Mouse (Mus musculus): ENCODE measurements around the gene Rbfox2. TPM values are rescaled to one million over a fixed set of nuclear protein-coding genes. Genes with fewer than 3 reads are reported as not detected.

The Rbfox2 gene
- polyA plus RNA-seq, 1 experiment from 2014 or later: 16.8 TPM

GRCm38 (mm10) chr15:77126674-77127073 is 180.1 kb downstream of the Rbfox2 start:
- H3K4me3 ChIP-seq (ENCODE audit: low read depth, low read length): no peak overlapping the region
- H3K27me3 ChIP-seq (replicated peaks; ENCODE audit: control insufficient read depth, insufficient read depth, low read length): no peaks in the 10 kb centered on the region
- no peak for TF ChIP-seq CTCF (IDR thresholded peaks at IDR 0.05; ENCODE audit: low read depth)
- no peak overlapping the region for H3K9ac ChIP-seq (ENCODE audit: low read depth, low read length)
- H3K36me3 ChIP-seq (ENCODE audit: control insufficient read depth, insufficient read depth): peaks cover 6% of the 10 kb centered on the region; the same call in 1 of the 2 replicates
- H3K9me3 ChIP-seq (ENCODE audit: control insufficient read depth): no peaks in the 10 kb centered on the region
- H3K4me2 ChIP-seq (replicated peaks; ENCODE audit: low read depth): no peak overlapping the region
- peaks cover 6% of the 10 kb centered on the region; the same call in 1 of the 2 replicates for H3K4me1 ChIP-seq (replicated peaks; ENCODE audit: control insufficient read depth, insufficient read depth, low read length)
- 57% methylated on average over 3 of the region's 3 CpGs for WGBS
- H3K27ac ChIP-seq (ENCODE audit: low read depth, low read length): no peak overlapping the region
- peak; percentile 53; the same call in 1 of the 2 replicates for ATAC-seq

DNA sequence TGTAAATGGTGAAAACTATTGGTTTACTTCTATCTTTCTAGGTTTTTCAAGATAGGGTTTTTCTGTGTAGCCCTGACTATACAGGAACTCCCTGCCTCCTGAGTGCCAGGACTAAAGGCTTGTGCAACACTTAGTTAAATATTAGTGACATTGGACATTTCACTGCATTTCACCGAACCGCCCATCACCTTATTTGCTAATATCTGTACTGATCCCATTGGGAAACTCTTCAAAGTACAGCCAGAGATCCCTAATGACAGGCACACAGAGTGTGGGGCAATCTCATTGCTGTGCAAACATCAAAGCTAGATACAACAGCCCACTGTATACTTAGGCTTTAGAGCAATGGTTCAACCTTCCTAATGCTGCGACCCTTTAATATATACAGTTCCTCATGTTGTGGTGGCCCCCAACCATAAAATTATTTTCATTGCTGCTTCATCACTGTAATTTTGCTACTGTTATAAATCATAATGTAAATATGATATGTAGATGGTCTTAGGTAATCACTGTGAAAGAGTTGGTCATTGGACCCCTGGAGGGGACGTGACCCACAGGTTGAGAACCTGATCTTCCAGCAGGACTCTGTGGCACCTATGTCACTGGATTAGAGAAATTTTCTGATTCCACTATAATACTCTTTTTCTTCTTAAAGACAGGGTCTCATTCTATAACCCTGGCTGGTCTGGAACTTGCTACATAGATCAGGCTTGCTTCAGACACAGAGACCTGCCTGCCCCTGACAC is 182.3 kb downstream of the Rbfox2 start:
- Histone ChIP-seq H3K4me1 (replicated peaks; ENCODE audit: control insufficient read depth, insufficient read depth, low read length) (peaks cover 6% of the 10 kb centered on the region; the same call in 1 of the 2 replicates), H3K4me3 (ENCODE audit: low read depth, low read length) (no peak overlapping the region), H3K27me3 (replicated peaks; ENCODE audit: control insufficient read depth, insufficient read depth, low read length) (no peaks in the 10 kb centered on the region), H3K9ac (ENCODE audit: low read depth, low read length) (no peak overlapping the region), H3K9me3 (ENCODE audit: control insufficient read depth) (no peaks in the 10 kb centered on the region), H3K4me2 (replicated peaks; ENCODE audit: low read depth) (no peak overlapping the region), H3K36me3 (ENCODE audit: control insufficient read depth, insufficient read depth) (no peaks in the 10 kb centered on the region; the same call in 1 of the 2 replicates), H3K27ac (ENCODE audit: low read depth, low read length) (no peak overlapping the region)
- no peak for TF ChIP-seq CTCF (IDR thresholded peaks at IDR 0.05; ENCODE audit: low read depth)
- peak; percentile 68 for ATAC-seq
- 39% methylated on average over 4 of the region's 4 CpGs for WGBS

- no peak overlapping the region for H3K9ac ChIP-seq (ENCODE audit: low read depth, low read length)
- WGBS: 55% methylated on average over 2 of the region's 2 CpGs
- no peaks in the 10 kb centered on the region for H3K27me3 ChIP-seq (replicated peaks; ENCODE audit: control insufficient read depth, insufficient read depth, low read length)
- H3K36me3 ChIP-seq (ENCODE audit: control insufficient read depth, insufficient read depth): no peaks in the 10 kb centered on the region; the same call in 1 of the 2 replicates
- ATAC-seq: no peak
- H3K9me3 ChIP-seq (ENCODE audit: control insufficient read depth): no peaks in the 10 kb centered on the region
- peaks cover 6% of the 10 kb centered on the region; the same call in 1 of the 2 replicates for H3K4me1 ChIP-seq (replicated peaks; ENCODE audit: control insufficient read depth, insufficient read depth, low read length)
- no peak overlapping the region for H3K4me3 ChIP-seq (ENCODE audit: low read depth, low read length)
- no peak overlapping the region for H3K27ac ChIP-seq (ENCODE audit: low read depth, low read length)
- TF ChIP-seq CTCF (IDR thresholded peaks at IDR 0.05; ENCODE audit: low read depth): no peak
- no peak overlapping the region for H3K4me2 ChIP-seq (replicated peaks; ENCODE audit: low read depth)
Measured at GRCm38 (mm10) chr15:77122824-77123223, 184.0 kb downstream of the Rbfox2 start.

DNA sequence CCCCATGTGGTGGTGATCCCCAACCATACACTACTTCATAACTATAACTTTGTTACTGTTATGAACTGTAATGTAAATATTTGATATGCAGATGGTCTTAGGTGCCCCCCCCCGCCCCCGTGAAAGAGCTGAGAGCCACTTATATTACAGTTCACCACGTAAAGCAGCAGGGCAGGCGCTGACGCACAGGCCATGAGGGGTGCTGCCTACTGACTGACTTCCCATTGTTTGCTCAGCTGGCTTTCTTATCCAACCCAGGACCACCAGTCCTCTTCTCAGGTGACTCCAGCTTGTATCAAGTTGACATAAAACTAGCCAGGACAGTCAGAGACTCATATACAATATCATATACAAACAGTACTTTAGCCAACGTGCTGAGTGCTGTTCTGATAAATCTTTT is 184.6 kb downstream of the Rbfox2 start:
- 50% methylated on average over 6 of the region's 6 CpGs for WGBS
- no peaks in the 10 kb centered on the region for H3K9me3 ChIP-seq (ENCODE audit: control insufficient read depth)
- H3K9ac ChIP-seq (ENCODE audit: low read depth, low read length): no peak overlapping the region
- no peak overlapping the region for H3K4me2 ChIP-seq (replicated peaks; ENCODE audit: low read depth)
- H3K4me1 ChIP-seq (replicated peaks; ENCODE audit: control insufficient read depth, insufficient read depth, low read length): peaks cover 6% of the 10 kb centered on the region; the same call in 1 of the 2 replicates
- H3K27ac ChIP-seq (ENCODE audit: low read depth, low read length): no peak overlapping the region
- H3K4me3 ChIP-seq (ENCODE audit: low read depth, low read length): no peak overlapping the region
- no peaks in the 10 kb centered on the region for H3K27me3 ChIP-seq (replicated peaks; ENCODE audit: control insufficient read depth, insufficient read depth, low read length)
- TF ChIP-seq CTCF (IDR thresholded peaks at IDR 0.05; ENCODE audit: low read depth): no peak
- H3K36me3 ChIP-seq (ENCODE audit: control insufficient read depth, insufficient read depth): no peaks in the 10 kb centered on the region; the same call in 1 of the 2 replicates
- no peak for ATAC-seq

DNA sequence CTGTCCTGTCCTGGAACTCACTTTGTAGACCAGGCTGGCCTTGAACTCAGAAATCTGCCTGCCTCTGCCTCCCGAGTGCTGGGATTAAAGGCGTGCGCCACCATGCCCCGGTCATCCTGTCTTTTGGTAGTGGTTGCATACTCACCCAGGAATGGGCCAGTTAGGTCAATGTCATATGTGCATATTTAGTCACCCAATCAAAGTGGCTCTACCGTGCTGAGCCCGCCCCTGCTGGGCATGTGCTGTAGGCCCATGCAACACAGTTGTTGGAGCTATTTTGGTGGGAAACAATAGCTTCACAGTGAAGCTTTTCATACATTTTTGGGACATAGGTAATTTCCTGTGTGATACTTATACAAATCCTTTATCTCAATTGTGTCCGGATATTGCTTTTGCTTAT is 187.1 kb downstream of the Rbfox2 start:
- no peak overlapping the region for H3K9ac ChIP-seq (ENCODE audit: low read depth, low read length)
- peaks cover 11% of the 10 kb centered on the region for H3K36me3 ChIP-seq (ENCODE audit: control insufficient read depth, insufficient read depth)
- H3K27ac ChIP-seq (ENCODE audit: low read depth, low read length): no peak overlapping the region
- no peaks in the 10 kb centered on the region for H3K27me3 ChIP-seq (replicated peaks; ENCODE audit: control insufficient read depth, insufficient read depth, low read length)
- H3K4me2 ChIP-seq (replicated peaks; ENCODE audit: low read depth): no peak overlapping the region
- peaks cover 2% of the 10 kb centered on the region; the same call in 1 of the 2 replicates for H3K4me1 ChIP-seq (replicated peaks; ENCODE audit: control insufficient read depth, insufficient read depth, low read length)
- no peak for ATAC-seq
- H3K9me3 ChIP-seq (ENCODE audit: control insufficient read depth): no peaks in the 10 kb centered on the region
- no peak overlapping the region for H3K4me3 ChIP-seq (ENCODE audit: low read depth, low read length)
- WGBS: 95% methylated on average over 7 of the region's 7 CpGs
- no peak for TF ChIP-seq CTCF (IDR thresholded peaks at IDR 0.05; ENCODE audit: low read depth)

DNA sequence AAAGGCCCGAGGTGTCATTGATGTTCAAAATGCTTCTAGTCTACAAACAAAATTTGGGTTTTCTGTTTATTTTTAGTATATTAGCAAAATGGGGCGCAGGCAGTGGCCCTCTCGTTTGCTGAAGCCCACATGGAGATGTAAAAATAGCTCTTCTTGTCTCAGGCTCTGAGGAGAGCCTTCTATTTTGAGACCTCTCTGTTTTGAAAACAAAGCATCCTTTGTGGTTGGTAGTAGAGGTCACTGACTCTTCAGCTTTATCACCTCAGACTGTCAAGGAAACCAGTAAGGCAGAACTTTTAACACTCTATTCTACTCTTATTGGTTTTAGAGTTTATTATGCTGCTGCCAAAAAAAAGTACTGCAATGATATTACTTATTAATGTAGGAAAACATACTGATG is 189.6 kb downstream of the Rbfox2 start:
- no peak overlapping the region for H3K4me2 ChIP-seq (replicated peaks; ENCODE audit: low read depth)
- H3K9ac ChIP-seq (ENCODE audit: low read depth, low read length): no peak overlapping the region
- H3K27me3 ChIP-seq (replicated peaks; ENCODE audit: control insufficient read depth, insufficient read depth, low read length): no peaks in the 10 kb centered on the region
- peaks cover 12% of the 10 kb centered on the region for H3K36me3 ChIP-seq (ENCODE audit: control insufficient read depth, insufficient read depth)
- no peak overlapping the region for H3K4me3 ChIP-seq (ENCODE audit: low read depth, low read length)
- no peaks in the 10 kb centered on the region for H3K9me3 ChIP-seq (ENCODE audit: control insufficient read depth)
- TF ChIP-seq CTCF (IDR thresholded peaks at IDR 0.05; ENCODE audit: low read depth): no peak
- no peak overlapping the region for H3K27ac ChIP-seq (ENCODE audit: low read depth, low read length)
- 61% methylated on average over 3 of the region's 3 CpGs for WGBS
- no peaks in the 10 kb centered on the region for H3K4me1 ChIP-seq (replicated peaks; ENCODE audit: control insufficient read depth, insufficient read depth, low read length)
- ATAC-seq: no peak

Measured in intestine, postnatal 0 days (tissue).